14 mouse cellular contexts compared by ENCODE assay signal in genomic region chr3:115992103-115992502, GRCm38 (mm10). TPM values are rescaled to one million over a fixed set of nuclear protein-coding genes. Genes with fewer than 3 reads are reported as not detected.
DNase-seq lines count a peak whose midpoint lies in the region; ATAC-seq and TF ChIP-seq lines count a peak whose summit lies in the region.
"Had no signal": no experiment of that assay in that cellular context is flagged by ENCODE, and none has a peak within 500 bp of the region (broad histone marks: within the 10 kb centered on the region; RNA-seq: fewer than 3 reads in every experiment).

No protein-coding gene starts in this region.

- H3K4me1 ChIP-seq in intestine, embryonic 15.5 days (replicated peaks) = 0 out of 2 replicates have a peak, but pooled peaks cover 2% of the 10 kb centered on the region
- no peaks in the 10 kb centered on the region for H3K4me1 ChIP-seq in intestine, postnatal 0 days (replicated peaks; ENCODE audit: control insufficient read depth, insufficient read depth, low read length)
- H3K4me1 ChIP-seq in lung, postnatal 0 days (ENCODE audit: insufficient read depth, low read depth, low read length) = no peaks in the 10 kb centered on the region
- H3K4me1 ChIP-seq: embryonic facial prominence, embryonic 13.5 days; heart, embryonic 10.5 days; midbrain, embryonic 10.5 days had no signal

- no peak for DNase-seq in lung, postnatal 0 days (ENCODE audit: low spot score)
- no peak for DNase-seq in lung, postnatal 4 days
- DNase-seq in frontal cortex, postnatal 10 days (ENCODE audit: low spot score in 2 of 2) = no peak
- DNase-seq: cerebellum, adult 11-12 months; liver, postnatal 0 days had no signal

- no peak overlapping the region for H3K4me3 ChIP-seq in intestine, embryonic 15.5 days (replicated peaks)
- H3K4me3 ChIP-seq in intestine, postnatal 0 days (ENCODE audit: low read depth, low read length) = no peak overlapping the region
- H3K4me3 ChIP-seq in lung, postnatal 0 days (ENCODE audit: low read depth, low read length) = no peak overlapping the region
- H3K4me3 ChIP-seq: embryonic facial prominence, embryonic 13.5 days; heart, embryonic 10.5 days; limb, embryonic 13.5 days; midbrain, embryonic 10.5 days had no signal

- H3K9me3 ChIP-seq in intestine, embryonic 15.5 days = no peaks in the 10 kb centered on the region
- H3K9me3 ChIP-seq in intestine, postnatal 0 days (ENCODE audit: control insufficient read depth) = no peaks in the 10 kb centered on the region
- H3K9me3 ChIP-seq in lung, postnatal 0 days (ENCODE audit: low read length) = no peaks in the 10 kb centered on the region
- H3K9me3 ChIP-seq: embryonic facial prominence, embryonic 13.5 days; heart, embryonic 10.5 days; limb, embryonic 13.5 days; midbrain, embryonic 10.5 days had no signal

- no peak overlapping the region for H3K4me2 ChIP-seq in intestine, embryonic 15.5 days (replicated peaks)
- H3K4me2 ChIP-seq in intestine, postnatal 0 days (replicated peaks; ENCODE audit: low read depth) = no peak overlapping the region
- no peak overlapping the region for H3K4me2 ChIP-seq in lung, postnatal 0 days (replicated peaks; ENCODE audit: low read depth, low read length)
- H3K4me2 ChIP-seq: embryonic facial prominence, embryonic 13.5 days; limb, embryonic 13.5 days had no signal

- H3K9ac ChIP-seq in intestine, embryonic 15.5 days = no peak overlapping the region
- no peak overlapping the region for H3K9ac ChIP-seq in intestine, postnatal 0 days (ENCODE audit: low read depth, low read length)
- H3K9ac ChIP-seq in lung, postnatal 0 days (replicated peaks; ENCODE audit: low read depth) = 0 out of 2 replicates have a peak overlapping the region, but pooled peaks have one; percentile 5
- H3K9ac ChIP-seq: embryonic facial prominence, embryonic 13.5 days; limb, embryonic 13.5 days; liver, postnatal 0 days had no signal

- WGBS in intestine, embryonic 15.5 days = 52% methylated on average over 4 of the region's 4 CpGs
- 20% methylated on average over 4 of the region's 4 CpGs for WGBS in intestine, postnatal 0 days
- 40% methylated on average over 4 of the region's 4 CpGs for WGBS in lung, postnatal 0 days

- TF ChIP-seq CTCF in intestine, postnatal 0 days (IDR thresholded peaks at IDR 0.05; ENCODE audit: low read depth) = no peak
- no peak for TF ChIP-seq CTCF in lung, postnatal 0 days (IDR thresholded peaks at IDR 0.05)

- no peaks in the 10 kb centered on the region for H3K27me3 ChIP-seq in intestine, embryonic 15.5 days (replicated peaks)
- no peaks in the 10 kb centered on the region for H3K27me3 ChIP-seq in intestine, postnatal 0 days (replicated peaks; ENCODE audit: control insufficient read depth, insufficient read depth, low read length)
- no peaks in the 10 kb centered on the region for H3K27me3 ChIP-seq in lung, postnatal 0 days (replicated peaks; ENCODE audit: insufficient read depth, low read length)
- H3K27me3 ChIP-seq: embryonic facial prominence, embryonic 13.5 days; limb, embryonic 13.5 days had no signal

- H3K36me3 ChIP-seq in intestine, embryonic 15.5 days = 0 out of 2 replicates have a peak, but pooled peaks cover 8% of the 10 kb centered on the region
- peaks cover 19% of the 10 kb centered on the region for H3K36me3 ChIP-seq in intestine, postnatal 0 days (ENCODE audit: control insufficient read depth, insufficient read depth)
- peaks cover 6% of the 10 kb centered on the region; the same call in 1 of the 2 replicates for H3K36me3 ChIP-seq in lung, postnatal 0 days (ENCODE audit: insufficient read depth, low read length)

- no peak overlapping the region for H3K27ac ChIP-seq in intestine, embryonic 15.5 days
- H3K27ac ChIP-seq in intestine, postnatal 0 days (ENCODE audit: low read depth, low read length) = no peak overlapping the region; the same call in 1 of the 2 replicates
- no peak overlapping the region for H3K27ac ChIP-seq in lung, postnatal 0 days (ENCODE audit: low read length)
- H3K27ac ChIP-seq: embryonic facial prominence, embryonic 13.5 days; heart, embryonic 10.5 days; limb, embryonic 13.5 days; midbrain, embryonic 10.5 days had no signal

- peak; percentile 44; the same call in 1 of the 2 replicates for ATAC-seq in intestine, embryonic 15.5 days
- no peak for ATAC-seq in intestine, postnatal 0 days
- ATAC-seq in lung, postnatal 0 days = no peak
- peak; percentile 33; the same call in 1 of the 2 replicates for ATAC-seq in granulocyte monocyte progenitor cell, adult 5-6 weeks (replicated peaks; ENCODE audit: poor library complexity, severe bottlenecking)
- peak; percentile 60 for ATAC-seq in megakaryocyte progenitor cell, adult 5-6 weeks (replicated peaks; ENCODE audit: poor library complexity)
- ATAC-seq: inflammation-experienced regulatory T-cells, adult 6 months; liver, postnatal 0 days had no signal

- no peak for TF ChIP-seq EP300 in lung, postnatal 0 days (IDR thresholded peaks at IDR 0.05)

RNA-seq across cellular contexts. Expression of gene Slc30a7, which starts 15.1 kb away (rescaled TPM):
- polyA plus RNA-seq in intestine, embryonic 15.5 days (2015; fragmentation: Nextera tagmentation; extraction: Ambion mirVana) = 35.6 and 38.3 TPM in 2 replicates
- polyA plus RNA-seq in intestine, postnatal 0 days (2015; fragmentation: Nextera tagmentation; extraction: Ambion mirVana) = 34.6 and 36.9 TPM in 2 replicates
- polyA plus RNA-seq in lung, postnatal 0 days (2015; fragmentation: Nextera tagmentation; extraction: Ambion mirVana) = 25.0 and 29.0 TPM in 2 replicates
- 28.4 and 29.7 TPM in 2 replicates for total RNA-seq in granulocyte monocyte progenitor cell, adult 5-6 weeks (2014; fragmentation: Nextera tagmentation)
- total RNA-seq in granulocyte monocyte progenitor cell, adult 5-6 weeks (2017) = 15.9 and 77.0 TPM in 2 replicates
- 32.4 and 40.4 TPM in 2 replicates for total RNA-seq in megakaryocyte progenitor cell, adult 5-6 weeks (2015)
- total RNA-seq in megakaryocyte progenitor cell, adult 5-6 weeks (2017) = 37.9 and 51.5 TPM in 2 replicates

RNA-seq across cellular contexts. Expression of gene Extl2, which starts 15.2 kb away (rescaled TPM):
- polyA plus RNA-seq in intestine, embryonic 15.5 days (2015; fragmentation: Nextera tagmentation; extraction: Ambion mirVana) = 15.9 and 17.6 TPM in 2 replicates
- polyA plus RNA-seq in intestine, postnatal 0 days (2015; fragmentation: Nextera tagmentation; extraction: Ambion mirVana) = 10.2 and 11.0 TPM in 2 replicates
- 10.4 and 10.9 TPM in 2 replicates for polyA plus RNA-seq in lung, postnatal 0 days (2015; fragmentation: Nextera tagmentation; extraction: Ambion mirVana)
- 4.8 and 10.8 TPM in 2 replicates for total RNA-seq in granulocyte monocyte progenitor cell, adult 5-6 weeks (2014; fragmentation: Nextera tagmentation)
- 14.2 and 16.8 TPM in 2 replicates for total RNA-seq in granulocyte monocyte progenitor cell, adult 5-6 weeks (2017)
- 12.3 and 15.1 TPM in 2 replicates for total RNA-seq in megakaryocyte progenitor cell, adult 5-6 weeks (2015)
- total RNA-seq in megakaryocyte progenitor cell, adult 5-6 weeks (2017) = 11.2 and 11.3 TPM in 2 replicates

Comparison
In these comparisons a context has a peak if more than half of its experiments do, and no peak if none do; other contexts are left out.
1. ATAC-seq: peak in intestine, embryonic 15.5 days (single experiment), granulocyte monocyte progenitor cell, adult 5-6 weeks (single experiment) and megakaryocyte progenitor cell, adult 5-6 weeks (single experiment); none in intestine, postnatal 0 days (single experiment) and lung, postnatal 0 days (single experiment).